Mouse (Mus musculus) stomach, postnatal 0 days (tissue): ENCODE measurements around the gene 1700029I15Rik. TPM values are rescaled to one million over a fixed set of nuclear protein-coding genes. Genes with fewer than 3 reads are reported as not detected.
A peak's percentile ranks its signal among the peaks of the same experiment; 100 is the strongest.

Experiments
- ATAC-seq: fragments of 200-750 bp; cut with Nextera tagmentation; 2 replicates; pipeline ENCODE4 v1.8.0; 2017; ENCODE audit not compliant: low FRiP score, low TSS enrichment
- DNase-seq: peaks from one replicate; pipeline ENCODE4 v3.0.0-alpha.2; 2016; ENCODE audit warnings: low spot score
- H3K27ac ChIP-seq: fragments of 300-500 bp; sonication (generic); replicated peaks from 2 replicates; pipeline ENCODE4 v1.5.1; 2014; ENCODE audit warnings: mild to moderate bottlenecking, control low read depth
- H3K27me3 ChIP-seq: fragments of 300-500 bp; sonication (generic); 2 replicates; pipeline ENCODE4 v1.6.1; 2014; ENCODE audit warnings: low read length; ENCODE audit not compliant: control insufficient read depth, insufficient read depth
- H3K36me3 ChIP-seq: fragments of 300-500 bp; sonication (generic); 2 replicates; pipeline ENCODE4 v1.6.1; 2014; ENCODE audit warnings: low read length, mixed read lengths; ENCODE audit not compliant: control insufficient read depth, insufficient read depth
- H3K4me1 ChIP-seq: fragments of 300-500 bp; sonication (generic); replicated peaks from 2 replicates; pipeline ENCODE4 v1.6.1; 2014; ENCODE audit warnings: antibody characterized with exemption; ENCODE audit not compliant: control insufficient read depth, insufficient read depth
- H3K4me2 ChIP-seq: fragments of 300-500 bp; sonication (generic); replicated peaks from 2 replicates; pipeline ENCODE4 v1.6.1; 2014; ENCODE audit warnings: low read depth, mild to moderate bottlenecking, control low read depth, moderate library complexity
- H3K4me3 ChIP-seq: fragments of 300-500 bp; sonication (generic); 2 replicates; pipeline ENCODE4 v1.5.1; 2014; ENCODE audit warnings: low read depth, low read length, control low read depth
- H3K9ac ChIP-seq: fragments of 300-500 bp; sonication (generic); 2 replicates; pipeline ENCODE4 v1.6.1; 2014; ENCODE audit warnings: mild to moderate bottlenecking, low read length, control low read depth, mixed read lengths
- H3K9me3 ChIP-seq: fragments of 300-500 bp; sonication (generic); 2 replicates; pipeline ENCODE4 v1.6.1; 2016; ENCODE audit warnings: low read length; ENCODE audit not compliant: control insufficient read depth
- CTCF ChIP-seq: IDR thresholded peaks from 2 replicates; pipeline ENCODE4 v1.5.1; 2016; ENCODE audit warnings: antibody characterized with exemption, low read depth, mild to moderate bottlenecking, moderate library complexity
- EP300 ChIP-seq: optimal IDR thresholded peaks from 2 replicates; pipeline ENCODE3; 2016; ENCODE audit warnings: antibody characterized with exemption
- WGBS: fragments of 180-500 bp; shearing (Covaris S2); extraction: QIAGEN DNeasy Blood & Tissue Kit; methylation state at CpG from one replicate; pipeline ENCODE4 v1.1.7; 2014; 5-methylcytosine and 5-hydroxymethylcytosine counted together
- microRNA-seq: library from miRNA; unstranded; fragments of <30 nt; microRNA quantifications from one replicate; pipeline ENCODE4, GENCODE M21; 2016
- polyA plus RNA-seq: library from polyadenylated mRNA; unstranded; fragments of >200 nt; fragmentation: Nextera tagmentation; extraction: Ambion mirVana; gene quantifications from 2 replicates; pipeline ENCODE4 v1.2.1, GENCODE M21; 2015

The 1700029I15Rik gene
- polyA plus RNA-seq, 1 experiment from 2014 or later, result 2.3 TPM

DNA sequence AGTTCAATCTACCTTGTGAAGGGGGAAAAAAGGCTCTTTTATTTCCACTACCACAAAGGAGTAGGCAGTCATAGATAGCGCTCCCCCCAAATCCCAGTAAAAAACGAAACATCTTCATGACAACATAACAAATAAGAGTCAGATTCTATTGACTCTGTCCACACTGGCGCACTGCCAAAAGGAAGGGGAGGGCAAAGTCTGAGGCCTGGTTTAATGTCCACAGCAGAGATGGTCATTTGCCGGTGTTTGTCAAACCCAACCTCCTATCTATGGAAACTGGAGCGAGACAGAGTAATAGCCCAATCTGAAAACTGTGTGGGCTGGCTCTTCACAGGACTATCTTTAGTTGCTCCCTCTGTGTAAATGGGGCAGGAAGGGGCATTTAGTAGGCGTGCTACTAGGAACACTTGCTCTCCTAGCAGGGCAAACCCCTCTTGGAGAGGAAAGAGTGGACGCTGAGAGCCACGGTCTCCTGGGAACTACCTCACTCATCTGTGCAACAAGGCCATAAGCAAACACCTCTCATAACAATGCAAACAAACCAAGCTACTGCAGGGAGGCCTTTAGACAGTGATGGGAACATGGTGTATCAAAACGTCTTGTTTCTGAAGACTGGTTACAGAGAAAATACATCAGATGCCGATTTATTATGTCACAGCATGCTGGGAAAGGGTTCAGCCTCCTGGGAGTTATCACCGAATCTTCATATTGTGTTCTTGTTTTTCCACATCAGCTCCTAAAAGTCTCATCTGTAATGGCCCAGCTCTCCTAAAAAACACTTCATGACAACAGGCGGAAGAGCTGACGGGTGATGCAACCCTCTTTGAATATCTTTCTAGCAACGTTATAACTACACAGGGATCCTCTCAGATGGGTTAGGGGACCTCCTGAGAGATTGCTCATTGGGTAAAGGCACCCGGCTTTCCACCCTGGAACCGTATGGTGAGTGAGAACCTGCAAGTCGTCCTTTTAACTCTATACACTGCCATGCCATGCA lies 50.3 kb downstream of the 1700029I15Rik start:
- Histone ChIP-seq H3K4me1 (peaks cover 27% of the 10 kb centered on the region), H3K9ac (peak overlapping the region; percentile 93), H3K9me3 (no peaks in the 10 kb centered on the region), H3K36me3 (no peaks in the 10 kb centered on the region), H3K27ac (peak overlapping the region; percentile 89), H3K4me2 (peak overlapping the region; percentile 80), H3K27me3 (no peaks in the 10 kb centered on the region), H3K4me3 (peak overlapping the region; percentile 90)
- DNase-seq (peak; percentile 86), ATAC-seq (no peak)
- no peak for TF ChIP-seq CTCF
- no peak for TF ChIP-seq EP300
- WGBS, result 23% methylated on average over 17 of the region's 17 CpGs

GRCm38 (mm10) chr2:92433578-92434374 lies 51.4 kb downstream of the 1700029I15Rik start, which contains the start of gene Cry2:
Gene Cry2, minus strand, starts transcription at chr2:92434043.
- ATAC-seq (peak; percentile 95), DNase-seq (peak; percentile 100)
- H3K9me3 ChIP-seq, result no peaks in the 10 kb centered on the region
- H3K4me2 ChIP-seq, result peak within 1 kb of the TSS; percentile 80
- H3K27me3 ChIP-seq, result no peaks in the 10 kb centered on the region
- no peak for TF ChIP-seq CTCF
- peak within 1 kb of the TSS; percentile 90 for H3K4me3 ChIP-seq
- WGBS, result under 1% methylated on average over 76 of the region's 76 CpGs
- H3K4me1 ChIP-seq, result peaks cover 23% of the 10 kb centered on the region
- H3K36me3 ChIP-seq, result no peaks in the 10 kb centered on the region
- peak within 1 kb of the TSS; percentile 93 for H3K27ac ChIP-seq
- peak within 1 kb of the TSS; percentile 93 for H3K9ac ChIP-seq

DNA sequence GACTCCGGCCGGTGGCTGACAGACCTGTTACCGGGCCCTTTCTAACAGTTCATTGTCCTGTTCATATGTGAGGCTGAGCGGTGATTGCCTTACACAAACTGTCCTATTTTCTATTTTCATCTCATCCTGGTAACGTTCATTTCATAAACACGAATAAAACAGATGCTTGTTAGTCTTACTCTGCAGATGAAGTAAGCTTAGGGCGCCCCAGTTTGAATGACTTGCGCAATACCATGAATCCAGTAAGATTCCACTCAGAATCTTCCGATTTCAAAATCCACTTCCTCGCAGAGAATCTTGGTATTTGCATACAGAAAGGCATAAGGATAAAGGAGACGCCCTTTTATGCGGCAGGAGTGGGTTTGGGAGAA lies 52.0 kb downstream of the 1700029I15Rik start:
- Histone ChIP-seq H3K9ac (peak overlapping the region; percentile 57), H3K4me3 (peak overlapping the region; percentile 90), H3K27me3 (no peaks in the 10 kb centered on the region), H3K4me1 (peaks cover 23% of the 10 kb centered on the region), H3K9me3 (no peaks in the 10 kb centered on the region), H3K4me2 (peak overlapping the region; percentile 80), H3K27ac (peak overlapping the region; percentile 82), H3K36me3 (no peaks in the 10 kb centered on the region)
- TF ChIP-seq EP300 (no peak), CTCF (no peak)
- WGBS, result 4% methylated on average over 12 of the region's 12 CpGs
- no peak for DNase-seq
- no peak for ATAC-seq

DNA sequence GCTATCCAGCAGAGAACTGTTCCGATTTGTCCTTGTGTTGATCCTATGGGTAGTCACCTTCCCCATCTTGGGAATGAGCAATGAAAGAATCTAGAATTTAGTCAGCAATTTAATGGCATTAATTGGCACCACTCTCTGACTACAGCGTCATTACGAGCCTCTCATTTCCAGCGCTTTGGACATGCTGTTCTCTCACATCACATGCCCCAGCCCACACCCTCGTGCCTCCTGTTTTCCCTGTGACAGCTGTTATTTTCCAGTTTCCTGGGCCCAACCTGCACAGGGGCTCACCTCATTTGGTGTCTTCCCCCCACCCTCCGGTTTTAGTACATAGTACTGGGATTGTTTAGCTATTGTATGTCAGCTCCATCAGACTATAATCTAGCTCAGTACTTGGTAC lies 52.7 kb downstream of the 1700029I15Rik start:
- Histone ChIP-seq H3K4me1 (peaks cover 16% of the 10 kb centered on the region), H3K27me3 (no peaks in the 10 kb centered on the region), H3K4me3 (no peak overlapping the region), H3K4me2 (peak overlapping the region; percentile 80; the same call in 1 of the 2 replicates), H3K36me3 (no peaks in the 10 kb centered on the region), H3K9me3 (no peaks in the 10 kb centered on the region), H3K9ac (no peak overlapping the region), H3K27ac (peak overlapping the region; percentile 82; the same call in 1 of the 2 replicates)
- DNase-seq, result no peak
- no peak for TF ChIP-seq CTCF
- no peak for TF ChIP-seq EP300
- WGBS, result 46% methylated on average over 6 of the region's 6 CpGs
- no peak for ATAC-seq

Small RNA genes within 50 kb of the gene (microRNA-seq; reads per million reads assigned to microRNA genes)
- gene Mir7000, result not detected

Other genes with a start within 250 kb of the 1700029I15Rik start
- 33.5 and 38.3 TPM in 2 replicates for gene Pex16, start 7.9 kb upstream of the 1700029I15Rik start, polyA plus RNA-seq
- gene Large2, start 7.7 kb upstream of the 1700029I15Rik start, polyA plus RNA-seq, result 8.7 and 9.4 TPM in 2 replicates
- 10.3 and 12.5 TPM in 2 replicates for gene Mapk8ip1, start 18.7 kb downstream of the 1700029I15Rik start, polyA plus RNA-seq
- 14.8 and 17.3 TPM in 2 replicates for gene Cry2, start 51.5 kb downstream of the 1700029I15Rik start, polyA plus RNA-seq
- 35.8 and 41.7 TPM in 2 replicates for gene Slc35c1, start 78.0 kb downstream of the 1700029I15Rik start, polyA plus RNA-seq
- gene Chst1, start 217.2 kb downstream of the 1700029I15Rik start, polyA plus RNA-seq, result 3.0 TPM in 2 replicates